Mouse (Mus musculus) stomach, postnatal 0 days (tissue): ENCODE results near the gene Fhit.

ENCODE experiments used
- CTCF ChIP-seq: IDR thresholded peaks from 2 replicates; pipeline ENCODE4 v1.5.1; 2016; ENCODE audit warnings: antibody characterized with exemption, low read depth, mild to moderate bottlenecking, moderate library complexity
- EP300 ChIP-seq: optimal IDR thresholded peaks from 2 replicates; pipeline ENCODE3; 2016; ENCODE audit warnings: antibody characterized with exemption

DNA sequence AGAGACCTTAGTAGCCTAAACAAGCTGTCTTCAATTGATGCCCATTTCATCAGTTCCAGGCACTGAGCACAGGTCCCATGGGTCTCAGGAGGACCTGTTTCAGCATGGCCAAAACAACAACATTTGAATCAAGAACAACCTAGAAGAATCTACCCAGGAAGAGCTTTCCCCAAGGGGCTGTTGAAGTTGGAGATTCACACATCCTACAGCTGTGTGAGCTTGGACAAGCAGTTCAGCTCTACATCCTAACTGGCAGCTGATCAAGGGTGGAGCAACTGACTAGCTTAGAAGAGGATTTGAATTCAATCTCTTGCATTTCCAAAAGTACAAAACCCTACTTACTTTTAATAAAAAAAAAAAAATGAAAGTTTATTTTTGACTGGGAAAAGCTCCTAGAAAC, 514.0 kb downstream of the Fhit start:
- TF ChIP-seq CTCF (no peak), EP300 (no peak)
